ENCODE assay signal across 17 mouse cellular contexts in the genomic region with DNA sequence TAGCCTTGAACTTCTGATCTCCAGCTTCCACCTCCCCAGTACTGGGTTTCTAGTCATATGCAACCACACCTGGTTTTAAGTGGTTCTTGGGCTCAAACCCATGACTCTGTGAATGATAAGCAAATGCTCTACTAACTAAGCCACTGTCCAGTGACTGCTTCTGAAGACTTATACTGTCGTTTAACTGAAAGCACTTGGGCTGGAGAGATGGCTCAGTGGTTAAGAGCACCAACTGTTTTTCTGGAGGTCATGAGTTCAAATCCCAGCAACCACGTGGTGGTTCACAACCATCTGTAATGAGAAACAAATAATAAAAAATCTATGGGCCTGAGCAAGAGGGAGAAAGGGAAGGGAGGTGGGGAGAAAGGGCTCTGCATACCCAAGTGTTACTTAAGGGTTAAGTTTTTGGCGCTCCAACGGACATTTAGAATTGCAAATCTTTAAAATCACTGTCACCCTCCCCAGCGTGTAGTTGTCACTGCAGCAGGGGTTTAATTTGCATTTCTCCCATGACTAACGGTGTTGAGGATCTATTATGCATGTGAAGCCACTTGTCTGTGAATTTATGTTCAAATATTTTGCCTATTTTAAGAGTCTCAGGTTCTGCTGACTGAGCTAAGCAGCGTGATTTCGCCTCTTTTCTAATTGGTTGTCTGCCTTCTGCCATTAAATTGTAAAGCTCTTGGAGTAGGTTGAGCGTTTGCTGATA. TPM values are rescaled to one million over a fixed set of nuclear protein-coding genes. Genes with fewer than 3 reads are reported as not detected.
DNase-seq lines count a peak whose midpoint lies in the region; ATAC-seq and TF ChIP-seq lines count a peak whose summit lies in the region.
"Had no signal": no experiment of that assay in that cellular context is flagged by ENCODE, and none has a peak within 500 bp of the region (broad histone marks: within the 10 kb centered on the region; RNA-seq: fewer than 3 reads in every experiment).

No protein-coding gene starts in this region.

- H3K36me3 ChIP-seq in hindbrain, embryonic 12.5 days: no peaks in the 10 kb centered on the region
- H3K36me3 ChIP-seq in hindbrain, embryonic 13.5 days: no peaks in the 10 kb centered on the region
- peaks cover 0 to 15% of the 10 kb centered on the region in 2 experiments; a peak in 2 of 4 replicates for H3K36me3 ChIP-seq in MEL (ENCODE audit: control insufficient read depth in 1 of 2, insufficient read depth in 2 of 2, low read length in 2 of 2)
- H3K36me3 ChIP-seq in forebrain, embryonic 14.5 days (ENCODE audit: control insufficient read depth, insufficient read depth, low read length): no peaks in the 10 kb centered on the region
- H3K36me3 ChIP-seq in midbrain, embryonic 15.5 days (replicated peaks): no peaks in the 10 kb centered on the region
- H3K36me3 ChIP-seq in kidney, embryonic 15.5 days: no peaks in the 10 kb centered on the region
- H3K36me3 ChIP-seq: limb, embryonic 10.5 days; liver, embryonic 13.5 days had no signal

- peak; percentile 49; the same call in 1 of the 2 replicates for ATAC-seq in hindbrain, embryonic 12.5 days (ENCODE audit: low FRiP score)
- ATAC-seq in hindbrain, embryonic 13.5 days (ENCODE audit: low FRiP score): no peak
- ATAC-seq in forebrain, embryonic 14.5 days: peak; percentile 87
- peak; percentile 71; the same call in 1 of the 2 replicates for ATAC-seq in midbrain, embryonic 15.5 days (replicated peaks)
- no peak for ATAC-seq in kidney, embryonic 15.5 days (replicated peaks; ENCODE audit: low FRiP score)
- ATAC-seq in frontal cortex, adult (ENCODE audit: low TSS enrichment): no peak

- H3K27me3 ChIP-seq in hindbrain, embryonic 12.5 days: no peaks in the 10 kb centered on the region
- H3K27me3 ChIP-seq in hindbrain, embryonic 13.5 days: no peaks in the 10 kb centered on the region
- no peaks in the 10 kb centered on the region for H3K27me3 ChIP-seq in MEL (ENCODE audit: control insufficient read depth in 1 of 2, insufficient read depth in 2 of 2, low read length in 2 of 2)
- no peaks in the 10 kb centered on the region for H3K27me3 ChIP-seq in forebrain, embryonic 14.5 days (replicated peaks; ENCODE audit: control insufficient read depth, insufficient read depth, low read length)
- no peaks in the 10 kb centered on the region for H3K27me3 ChIP-seq in midbrain, embryonic 15.5 days (replicated peaks)
- no peaks in the 10 kb centered on the region for H3K27me3 ChIP-seq in kidney, embryonic 15.5 days
- H3K27me3 ChIP-seq: liver, embryonic 13.5 days had no signal

- no peak for TF ChIP-seq POLR2A in MEL (IDR thresholded peaks at IDR 0.05; ENCODE audit: control insufficient read depth in 1 of 2, insufficient read depth in 1 of 2, low read depth in 1 of 2, low read length in 2 of 2, poor library complexity in 1 of 2)

- H3K27ac ChIP-seq in hindbrain, embryonic 12.5 days: no peak overlapping the region
- H3K27ac ChIP-seq in hindbrain, embryonic 13.5 days: no peak overlapping the region
- no peak overlapping the region for H3K27ac ChIP-seq in MEL (ENCODE audit: control insufficient read depth, low read depth, low read length)
- H3K27ac ChIP-seq in forebrain, embryonic 14.5 days (ENCODE audit: low read depth, low read length): no peak overlapping the region
- H3K27ac ChIP-seq in midbrain, embryonic 15.5 days: peak overlapping the region; percentile 55
- H3K27ac ChIP-seq in kidney, embryonic 15.5 days: no peak overlapping the region
- H3K27ac ChIP-seq: limb, embryonic 10.5 days; liver, embryonic 13.5 days had no signal

- H3K4me3 ChIP-seq in hindbrain, embryonic 12.5 days: no peak overlapping the region
- no peak overlapping the region for H3K4me3 ChIP-seq in hindbrain, embryonic 13.5 days
- H3K4me3 ChIP-seq in MEL (ENCODE audit: control insufficient read depth in 1 of 2, insufficient read depth in 1 of 2, low read depth in 2 of 2, low read length in 2 of 2): no peak overlapping the region
- no peak overlapping the region for H3K4me3 ChIP-seq in forebrain, embryonic 14.5 days (ENCODE audit: low read depth, low read length)
- H3K4me3 ChIP-seq in midbrain, embryonic 15.5 days: no peak overlapping the region
- no peak overlapping the region for H3K4me3 ChIP-seq in kidney, embryonic 15.5 days (replicated peaks)
- H3K4me3 ChIP-seq: limb, embryonic 10.5 days; liver, embryonic 13.5 days had no signal

- H3K4me1 ChIP-seq in hindbrain, embryonic 12.5 days: peaks cover 7% of the 10 kb centered on the region; the same call in 1 of the 2 replicates
- H3K4me1 ChIP-seq in hindbrain, embryonic 13.5 days (replicated peaks): peaks cover 8% of the 10 kb centered on the region; the same call in 1 of the 2 replicates
- H3K4me1 ChIP-seq in MEL (ENCODE audit: control insufficient read depth in 1 of 2, insufficient read depth in 2 of 2, low read length in 2 of 2): peaks cover 11 to 22% of the 10 kb centered on the region in 2 experiments; a peak in 3 of 4 replicates
- peaks cover 3% of the 10 kb centered on the region; the same call in 1 of the 2 replicates for H3K4me1 ChIP-seq in forebrain, embryonic 14.5 days (ENCODE audit: control insufficient read depth, insufficient read depth, low read length)
- peaks cover 6% of the 10 kb centered on the region; the same call in 1 of the 2 replicates for H3K4me1 ChIP-seq in midbrain, embryonic 15.5 days
- H3K4me1 ChIP-seq in kidney, embryonic 15.5 days: peaks cover 11% of the 10 kb centered on the region; the same call in 1 of the 2 replicates
- H3K4me1 ChIP-seq: limb, embryonic 10.5 days had no signal

- no peak for TF ChIP-seq CTCF in MEL (IDR thresholded peaks at IDR 0.05 in 2 of 3, conservative IDR thresholded peaks at IDR 0.05 in 1 of 3; ENCODE audit: control insufficient read depth in 1 of 3, insufficient read depth in 1 of 3, low read depth in 2 of 3, low read length in 3 of 3, poor library complexity in 1 of 3, severe bottlenecking in 1 of 3)

- DNase-seq in MEL (ENCODE audit: low read depth, low spot score): no peak
- peak; percentile 82 for DNase-seq in forebrain, embryonic 14.5 days (ENCODE audit: low spot score)
- DNase-seq in layer of hippocampus, postnatal 14 days (ENCODE audit: low spot score in 2 of 2): no peak
- DNase-seq: cerebellum, adult 9-10 months; gastrocnemius, postnatal 36 days; heart, postnatal 36 days; kidney, adult 2 months; kidney, postnatal 4 days; layer of hippocampus, postnatal 36 days; liver, embryonic 13.5 days had no signal

- H3K9ac ChIP-seq in hindbrain, embryonic 12.5 days: no peak overlapping the region
- H3K9ac ChIP-seq in hindbrain, embryonic 13.5 days: no peak overlapping the region
- no peak overlapping the region for H3K9ac ChIP-seq in MEL (ENCODE audit: control insufficient read depth, low read depth, low read length, poor library complexity, severe bottlenecking)
- no peak overlapping the region for H3K9ac ChIP-seq in forebrain, embryonic 14.5 days (ENCODE audit: low read length)
- no peak overlapping the region for H3K9ac ChIP-seq in midbrain, embryonic 15.5 days
- H3K9ac ChIP-seq in kidney, embryonic 15.5 days: no peak overlapping the region
- H3K9ac ChIP-seq: liver, embryonic 13.5 days had no signal

- 29% methylated on average over 9 of the region's 9 CpGs for WGBS in hindbrain, embryonic 12.5 days
- WGBS in hindbrain, embryonic 13.5 days: 22% methylated on average over 9 of the region's 9 CpGs
- 19% methylated on average over 9 of the region's 9 CpGs for WGBS in forebrain, embryonic 14.5 days
- 19% methylated on average over 9 of the region's 9 CpGs for WGBS in midbrain, embryonic 15.5 days
- WGBS in kidney, embryonic 15.5 days: 43% methylated on average over 9 of the region's 9 CpGs

- TF ChIP-seq RAD21 in MEL (IDR thresholded peaks at IDR 0.05; ENCODE audit: low read depth, low read length): no peak

- H3K4me2 ChIP-seq in hindbrain, embryonic 12.5 days (replicated peaks): no peak overlapping the region
- no peak overlapping the region for H3K4me2 ChIP-seq in hindbrain, embryonic 13.5 days
- no peak overlapping the region for H3K4me2 ChIP-seq in forebrain, embryonic 14.5 days (ENCODE audit: low read length)
- H3K4me2 ChIP-seq in midbrain, embryonic 15.5 days: no peak overlapping the region; the same call in 1 of the 2 replicates
- H3K4me2 ChIP-seq in kidney, embryonic 15.5 days: no peak overlapping the region
- H3K4me2 ChIP-seq: heart, embryonic 11.5 days; liver, embryonic 13.5 days had no signal

- no peaks in the 10 kb centered on the region for H3K79me2 ChIP-seq in MEL (ENCODE audit: control insufficient read depth, insufficient read depth, low read length, poor library complexity)

- H3K9me3 ChIP-seq in hindbrain, embryonic 12.5 days (replicated peaks): no peaks in the 10 kb centered on the region
- H3K9me3 ChIP-seq in hindbrain, embryonic 13.5 days: no peaks in the 10 kb centered on the region
- H3K9me3 ChIP-seq in MEL (replicated peaks; ENCODE audit: insufficient read depth, low read length): no peaks in the 10 kb centered on the region
- no peaks in the 10 kb centered on the region for H3K9me3 ChIP-seq in forebrain, embryonic 14.5 days (replicated peaks; ENCODE audit: control insufficient read depth, low read length)
- H3K9me3 ChIP-seq in midbrain, embryonic 15.5 days: no peaks in the 10 kb centered on the region
- no peaks in the 10 kb centered on the region for H3K9me3 ChIP-seq in kidney, embryonic 15.5 days (replicated peaks)
- H3K9me3 ChIP-seq: limb, embryonic 10.5 days; liver, embryonic 13.5 days had no signal

- no peak for TF ChIP-seq EP300 in MEL (IDR thresholded peaks at IDR 0.05; ENCODE audit: low read depth in 1 of 2, low read length in 2 of 2)

TF ChIP-seq in MEL, 35 proteins besides CTCF, POLR2A, EP300 and RAD21:
- TF ChIP-seq TBP (IDR thresholded peaks at IDR 0.05; ENCODE audit: low read depth, low read length) (0 out of 2 replicates have a peak, but pooled peaks have one; percentile 35), E2F4 (IDR thresholded peaks at IDR 0.05; ENCODE audit: borderline replicate concordance, low read depth, low read length) (no peak), GATA1 (IDR thresholded peaks at IDR 0.05; ENCODE audit: low read depth, low read length) (no peak), NELFE (IDR thresholded peaks at IDR 0.05; ENCODE audit: low read depth, low read length) (no peak)

RNA-seq across cellular contexts. Expression of gene Odc1, which starts 58.4 kb away (rescaled TPM):
- polyA plus RNA-seq in hindbrain, embryonic 12.5 days (2016; fragmentation: Nextera tagmentation; extraction: Ambion mirVana): 237 and 240 TPM in 2 replicates
- polyA plus RNA-seq in hindbrain, embryonic 13.5 days (2015; fragmentation: Nextera tagmentation; extraction: Ambion mirVana): 148 and 155 TPM in 2 replicates
- 591 and 677 TPM in 2 replicates for total RNA-seq in MEL (2012; rRNA removed)
- 100 to 1,000 TPM; 639 to 720 TPM for polyA plus RNA-seq in MEL (2012; ENCODE audit: insufficient read depth in 1 of 2, insufficient read length in 2 of 2, low read depth in 1 of 2, low replicate concordance in 2 of 2, missing spikeins in 1 of 2)
- polyA plus RNA-seq in forebrain, embryonic 14.5 days (2014; fragmentation: Nextera tagmentation; extraction: Ambion mirVana): 244 and 288 TPM in 2 replicates
- polyA plus RNA-seq in midbrain, embryonic 15.5 days (2015; fragmentation: Nextera tagmentation; extraction: Ambion mirVana): 138 and 148 TPM in 2 replicates
- 218 and 231 TPM in 2 replicates for polyA plus RNA-seq in kidney, embryonic 15.5 days (2015; fragmentation: Nextera tagmentation; extraction: Ambion mirVana)
- total RNA-seq in layer of hippocampus, postnatal 14 days (2021): 10 to 100 TPM; 75.5 to 77.0 TPM

Comparison
In these comparisons a context has a peak if more than half of its experiments do, and no peak if none do; other contexts are left out.
1. ATAC-seq: peak in hindbrain, embryonic 12.5 days (single experiment), forebrain, embryonic 14.5 days (single experiment) and midbrain, embryonic 15.5 days (single experiment); none in hindbrain, embryonic 13.5 days (single experiment), kidney, embryonic 15.5 days (single experiment) and frontal cortex, adult (single experiment).